Mouse (Mus musculus) C2C12 (cell line): ENCODE results near the gene Gm5168.
"Not testable (repeated sequence)": the region's sequence is repeated elsewhere in the genome, so short reads cannot be mapped to it uniquely, and the experiment has no call there.

Source experiments
- CTCF ChIP-seq: IDR thresholded peaks from one replicate; pipeline ENCODE4 v1.5.1; 2011; ENCODE audit not compliant: control insufficient read depth, insufficient read depth, insufficient read length
- MAX ChIP-seq: IDR thresholded peaks from one replicate; pipeline ENCODE4 v1.6.1; 2011; ENCODE audit warnings: mild to moderate bottlenecking, control low read depth
- MYOD1 ChIP-seq: IDR thresholded peaks from one replicate; pipeline ENCODE4 v1.6.1; 2011; ENCODE audit warnings: low read depth; ENCODE audit not compliant: control insufficient read depth, insufficient read length

GRCm38 (mm10) chrX:26050941-26051340 is at the start of gene Gm5168:
- not testable (repeated sequence) for TF ChIP-seq CTCF, MAX, MYOD1
